Mouse (Mus musculus): ENCODE measurements around the gene Aass. TPM values are rescaled to one million over a fixed set of nuclear protein-coding genes. Genes with fewer than 3 reads are reported as not detected.

The Aass gene
- polyA plus RNA-seq, 1 experiment from 2014 or later, result 2.8 TPM

- no peak for ATAC-seq (ENCODE audit: insufficient number of reproducible peaks, low FRiP score, low TSS enrichment, low read depth)
- Histone ChIP-seq H3K36me3 (0 out of 2 replicates have a peak, but pooled peaks cover 3% of the 10 kb centered on the region), H3K27me3 (no peaks in the 10 kb centered on the region), H3K4me2 (replicated peaks) (no peak overlapping the region), H3K9me3 (replicated peaks) (no peaks in the 10 kb centered on the region), H3K27ac (replicated peaks) (no peak overlapping the region), H3K9ac (no peak overlapping the region), H3K4me3 (replicated peaks) (no peak overlapping the region), H3K4me1 (no peaks in the 10 kb centered on the region)
- WGBS, result 88% methylated on average over 4 of the region's 4 CpGs
These were observed 84.0 kb downstream of the Aass start for GRCm38 (mm10) chr6:23048836-23049235.

- H3K36me3 ChIP-seq, result no peaks in the 10 kb centered on the region
- H3K27ac ChIP-seq (replicated peaks), result no peak overlapping the region
- WGBS, result 74% methylated on average over 1 of the region's 1 CpGs
- ATAC-seq (ENCODE audit: insufficient number of reproducible peaks, low FRiP score, low TSS enrichment, low read depth), result no peak
- no peak overlapping the region for H3K4me2 ChIP-seq (replicated peaks)
- H3K9ac ChIP-seq, result no peak overlapping the region
- no peaks in the 10 kb centered on the region for H3K4me1 ChIP-seq
- no peaks in the 10 kb centered on the region for H3K27me3 ChIP-seq
- no peaks in the 10 kb centered on the region for H3K9me3 ChIP-seq (replicated peaks)
- H3K4me3 ChIP-seq (replicated peaks), result no peak overlapping the region
These were observed 104.5 kb downstream of the Aass start for GRCm38 (mm10) chr6:23028251-23028650.

Other genes starting within 250 kb of the Aass start
- 8.2 and 8.8 TPM in 2 replicates for gene Fezf1, start 115.4 kb upstream of the Aass start, polyA plus RNA-seq (2015; fragmentation: Nextera tagmentation; extraction: Ambion mirVana)

Measured in embryonic facial prominence, embryonic 15.5 days (tissue).